Mouse (Mus musculus) spleen, adult 2 months (tissue): Measurements from ENCODE around the gene Kit. TPM values are rescaled to one million over a fixed set of nuclear protein-coding genes. Genes with fewer than 3 reads are reported as not detected.

ENCODE experiments used
- DNase-seq, 2 experiments: peaks; one replicate each; pipeline versions ENCODE4 v3.0.0 to v3.0.0-alpha.2; 2012 to 2021; ENCODE audit warnings: low spot score in 2 of 2, low read depth in 1 of 2
- H3K27ac ChIP-seq: fragments of 200-500 bp; 2 replicates; pipeline ENCODE4 v1.5.1; 2012; ENCODE audit warnings: low read length, inconsistent platforms; ENCODE audit not compliant: insufficient read depth
- H3K27me3 ChIP-seq: fragments of 200-500 bp; 2 replicates; pipeline ENCODE4 v1.6.1; 2012; ENCODE audit warnings: mild to moderate bottlenecking, moderate library complexity, low read length, inconsistent platforms; ENCODE audit not compliant: control insufficient read depth, insufficient read depth
- H3K36me3 ChIP-seq: fragments of 200-500 bp; 2 replicates; pipeline ENCODE4 v1.6.1; 2012; ENCODE audit warnings: mild to moderate bottlenecking, low read length, inconsistent platforms; ENCODE audit not compliant: control insufficient read depth, insufficient read depth
- H3K4me1 ChIP-seq: fragments of 200-500 bp; 2 replicates; pipeline ENCODE4 v1.6.1; 2011; ENCODE audit warnings: inconsistent platforms; ENCODE audit not compliant: control insufficient read depth, insufficient read depth, insufficient read length
- H3K4me3 ChIP-seq: fragments of 200-500 bp; 2 replicates; pipeline ENCODE4 v1.5.1; 2011; ENCODE audit warnings: mild to moderate bottlenecking, inconsistent platforms; ENCODE audit not compliant: insufficient read depth, insufficient read length; ENCODE audit errors: extremely low read depth
- CTCF ChIP-seq: fragments of 200-500 bp; IDR thresholded peaks from 2 replicates; pipeline ENCODE4 v1.5.1; 2011; ENCODE audit warnings: mild to moderate bottlenecking, inconsistent platforms; ENCODE audit not compliant: insufficient read depth, insufficient read length, insufficient replicate concordance; ENCODE audit errors: extremely low read depth
- POLR2A ChIP-seq: fragments of 200-500 bp; IDR thresholded peaks from 2 replicates; pipeline ENCODE4 v1.6.1; 2011; ENCODE audit warnings: low read depth, low read length, inconsistent platforms
- WGBS: fragments of 180-500 bp; shearing (Covaris S2); methylation state at CpG from one replicate; pipeline ENCODE4 v1.1.7; 2018; 5-methylcytosine and 5-hydroxymethylcytosine counted together
- polyA plus RNA-seq: library from polyadenylated mRNA; depleted of rRNA; stranded (reverse); fragments of >200 nt; gene quantifications from 2 replicates; pipeline ENCODE4 v1.2.3, GENCODE M21; 2012

The Kit gene
- polyA plus RNA-seq, 1 experiment, result 13.3 TPM

GRCm38 (mm10) chr5:75658575-75658974 lies 83.9 kb downstream of the Kit start:
- no peaks in the 10 kb centered on the region for H3K4me1 ChIP-seq
- no peak overlapping the region for H3K4me3 ChIP-seq
- no peak for DNase-seq
- H3K27ac ChIP-seq, result no peak overlapping the region
- WGBS, result 90% methylated on average over 6 of the region's 6 CpGs
- no peaks in the 10 kb centered on the region for H3K27me3 ChIP-seq
- H3K36me3 ChIP-seq, result no peaks in the 10 kb centered on the region
- TF ChIP-seq CTCF, result no peak

DNA sequence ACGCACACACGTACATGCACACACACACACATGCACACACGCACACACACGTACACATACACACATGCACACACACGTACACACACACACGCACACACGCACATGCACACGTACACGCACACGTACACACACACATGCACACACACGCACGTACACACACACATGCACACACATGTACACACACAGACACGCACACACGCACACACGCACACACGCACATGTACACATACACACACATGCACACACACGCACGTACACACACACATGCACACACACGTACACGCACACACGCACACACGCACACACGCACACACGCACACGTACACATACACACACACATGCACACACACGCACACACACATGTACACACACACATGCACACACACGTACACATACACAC lies 85.6 kb downstream of the Kit start:
- Histone ChIP-seq H3K27me3 (no peaks in the 10 kb centered on the region), H3K36me3 (no peaks in the 10 kb centered on the region), H3K4me1 (no peaks in the 10 kb centered on the region), H3K4me3 (no peak overlapping the region), H3K27ac (no peak overlapping the region)
- 95% methylated on average over 27 of the region's 27 CpGs for WGBS
- TF ChIP-seq POLR2A (no peak), CTCF (no peak)
- DNase-seq, result no peak

DNA sequence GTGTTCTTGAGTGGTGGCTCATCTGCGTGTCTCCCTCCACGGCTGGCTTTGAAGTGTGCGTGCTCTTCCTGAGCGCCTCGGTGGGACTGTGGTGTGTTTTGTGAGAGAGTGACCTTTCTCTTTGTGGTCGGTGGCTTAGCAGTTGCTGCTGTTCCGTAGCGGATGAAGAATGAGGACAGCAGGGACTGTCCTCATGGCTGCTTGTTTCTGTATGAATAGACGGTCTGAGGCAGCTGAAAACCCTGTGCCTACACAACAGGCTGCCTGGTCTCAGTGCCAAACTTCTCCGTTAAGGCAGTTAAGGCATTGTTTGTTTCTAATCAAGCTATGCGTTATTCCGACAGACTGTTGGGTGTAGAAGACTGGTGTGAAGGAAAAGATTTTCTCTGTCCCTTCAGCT lies 87.8 kb downstream of the Kit start:
- DNase-seq, result no peak
- Histone ChIP-seq H3K4me3 (no peak overlapping the region), H3K27me3 (no peaks in the 10 kb centered on the region), H3K36me3 (no peaks in the 10 kb centered on the region), H3K27ac (no peak overlapping the region), H3K4me1 (no peaks in the 10 kb centered on the region; the same call in 1 of the 2 replicates)
- WGBS, result 83% methylated on average over 12 of the region's 12 CpGs
- TF ChIP-seq POLR2A (no peak), CTCF (no peak)

- Histone ChIP-seq H3K27me3 (no peaks in the 10 kb centered on the region), H3K27ac (no peak overlapping the region), H3K36me3 (no peaks in the 10 kb centered on the region), H3K4me1 (no peaks in the 10 kb centered on the region; the same call in 1 of the 2 replicates), H3K4me3 (no peak overlapping the region)
- DNase-seq, result no peak
- 94% methylated on average over 2 of the region's 2 CpGs for WGBS
- TF ChIP-seq CTCF, result no peak
- no peak for TF ChIP-seq POLR2A
These were observed 89.1 kb downstream of the Kit start for GRCm38 (mm10) chr5:75663768-75664167.

- no peak for DNase-seq
- no peak overlapping the region for H3K4me3 ChIP-seq
- no peak overlapping the region for H3K27ac ChIP-seq
- WGBS, result 23% methylated on average over 3 of the region's 3 CpGs
- no peaks in the 10 kb centered on the region; the same call in 1 of the 2 replicates for H3K4me1 ChIP-seq
- no peaks in the 10 kb centered on the region for H3K27me3 ChIP-seq
- TF ChIP-seq CTCF (no peak), POLR2A (no peak)
- H3K36me3 ChIP-seq, result no peaks in the 10 kb centered on the region
These were observed 92.4 kb downstream of the Kit start for GRCm38 (mm10) chr5:75667083-75667482.

DNA sequence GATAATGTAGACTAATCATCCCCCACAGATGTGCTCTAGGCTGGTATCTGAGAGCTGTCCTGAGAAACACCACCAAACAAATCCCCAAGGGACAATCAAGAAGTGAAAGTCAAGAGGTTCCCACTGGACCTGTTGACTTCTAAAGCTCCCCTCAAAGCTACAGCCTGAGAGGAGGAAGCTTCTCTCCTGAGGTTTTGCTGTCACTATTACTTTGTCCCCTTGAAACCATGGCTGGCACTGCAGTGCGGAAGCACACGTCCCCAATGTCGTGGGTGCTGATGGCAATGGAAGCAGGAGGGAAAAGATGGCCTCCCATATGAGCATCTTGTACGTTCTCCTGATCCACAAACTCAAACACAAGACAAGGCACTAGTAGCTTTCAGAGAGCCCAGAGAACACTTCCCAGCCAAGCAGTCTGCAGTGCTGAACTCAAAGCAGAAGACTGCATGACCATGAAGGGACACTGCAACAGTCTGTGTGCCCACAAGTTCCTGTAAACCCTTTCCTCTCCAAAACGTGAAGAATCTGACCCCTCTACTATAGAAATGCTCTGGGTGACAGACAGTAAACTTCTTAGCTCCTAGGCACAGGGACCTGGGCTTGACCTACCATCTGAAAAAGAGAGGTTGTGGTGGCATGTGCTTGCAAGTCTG lies 96.5 kb downstream of the Kit start:
- DNase-seq, result no peak
- WGBS, result 31% methylated on average over 5 of the region's 5 CpGs
- TF ChIP-seq CTCF (no peak), POLR2A (no peak)
- Histone ChIP-seq H3K4me3 (no peak overlapping the region), H3K36me3 (no peaks in the 10 kb centered on the region), H3K27me3 (no peaks in the 10 kb centered on the region), H3K4me1 (no peaks in the 10 kb centered on the region; the same call in 1 of the 2 replicates), H3K27ac (0 out of 2 replicates have a peak overlapping the region, but pooled peaks have one; percentile 30)

DNA sequence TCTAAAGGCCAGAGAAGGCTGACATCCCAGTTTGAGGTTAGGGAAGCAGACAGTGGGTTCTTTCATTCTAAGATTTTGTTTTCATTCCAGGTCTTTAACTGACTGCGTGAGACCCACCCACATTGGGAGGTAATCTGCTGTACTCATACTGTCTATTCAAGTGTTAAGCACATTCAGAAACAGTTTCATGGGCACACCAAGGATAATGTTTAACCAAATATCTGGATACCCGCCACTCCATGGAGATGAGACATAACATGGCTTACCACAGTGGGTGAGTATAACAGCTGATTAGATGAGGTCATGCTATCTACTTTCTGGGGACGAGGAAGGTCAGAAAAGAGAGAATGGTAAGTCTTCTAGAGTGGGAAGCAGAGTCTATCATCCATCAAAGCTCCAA lies 101.3 kb downstream of the Kit start:
- DNase-seq, result no peak
- H3K27me3 ChIP-seq, result no peaks in the 10 kb centered on the region
- H3K27ac ChIP-seq, result no peak overlapping the region
- TF ChIP-seq POLR2A, result no peak
- H3K36me3 ChIP-seq, result no peaks in the 10 kb centered on the region
- H3K4me3 ChIP-seq, result no peak overlapping the region
- WGBS, result 84% methylated on average over 3 of the region's 3 CpGs
- H3K4me1 ChIP-seq, result no peaks in the 10 kb centered on the region
